Mouse (Mus musculus): ENCODE results near the gene Nefh. TPM values are rescaled to one million over a fixed set of nuclear protein-coding genes. Genes with fewer than 3 reads are reported as not detected.

Gene Nefh
- total and polyA plus RNA-seq, 3 experiments: 0.05 to 0.08 TPM; not detected in 1

DNA sequence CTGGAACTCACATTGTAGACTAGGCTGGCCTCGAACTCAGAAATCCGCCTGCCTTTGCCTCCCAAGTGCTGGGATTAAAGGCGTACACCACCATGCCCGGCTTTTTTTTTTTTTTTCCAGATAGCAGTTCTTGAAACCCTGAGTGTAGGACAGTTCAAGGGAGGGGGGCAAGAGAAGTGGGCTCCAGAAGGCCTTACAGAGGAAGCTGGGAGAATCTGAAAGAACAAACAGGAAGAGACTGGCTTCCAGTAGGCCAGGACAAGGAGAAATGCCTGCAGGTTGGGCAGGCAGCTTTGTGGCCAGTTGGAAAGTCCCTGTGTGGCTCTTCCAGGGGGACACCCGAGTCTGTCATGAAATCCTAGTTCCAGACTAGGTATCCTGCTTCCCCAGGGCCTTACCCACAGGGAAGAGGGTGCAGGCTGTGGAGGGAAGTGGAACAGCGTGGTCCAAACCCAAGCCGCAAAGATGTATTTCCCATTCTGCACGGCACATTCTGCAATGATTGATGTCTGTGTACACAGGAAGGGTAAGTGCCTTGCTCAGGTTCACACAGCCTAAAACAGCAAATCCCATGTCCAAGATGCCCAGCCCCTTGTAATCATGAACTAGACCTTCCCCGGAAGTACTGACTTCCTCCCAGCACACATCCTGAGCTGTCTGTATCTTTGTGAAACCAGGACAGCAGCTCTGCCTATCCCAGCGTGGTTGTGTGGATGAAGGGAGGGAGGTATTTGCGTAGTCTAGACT lies 26.7 kb upstream of the Nefh start:
- H3K79me2 ChIP-seq (replicated peaks; ENCODE audit: control insufficient read depth, insufficient read depth, low read length): no peaks in the 10 kb centered on the region
- H3K27me3 ChIP-seq (ENCODE audit: control insufficient read depth, insufficient read depth, low read length): no peaks in the 10 kb centered on the region
- intact Hi-C loops (cut with DNase I): loop anchor here (1.0 kb wide), 1 partner anchor 58 kb away; no protein-coding TSS in a partner anchor
- no peak overlapping the region for H3K9ac ChIP-seq (ENCODE audit: low read depth, low read length)
- no peaks in the 10 kb centered on the region for H3K36me3 ChIP-seq (ENCODE audit: control insufficient read depth, insufficient read depth, low read length)
- H3K4me1 ChIP-seq (ENCODE audit: control insufficient read depth, insufficient read depth, low read length): peaks cover 5% of the 10 kb centered on the region
- 45% methylated on average over 11 of the region's 11 CpGs for WGBS
- H3K4me3 ChIP-seq: no peak overlapping the region
- H3K27ac ChIP-seq: peak overlapping the region; percentile 41; the same call in 1 of the 2 replicates
- DNase-seq: no peak
- TF ChIP-seq POLR2A (IDR thresholded peaks at IDR 0.05; ENCODE audit: insufficient read depth, low read depth, low read length) (no peak), EP300 (IDR thresholded peaks at IDR 0.05; ENCODE audit: insufficient read depth, low read depth, low read length) (no peak), CTCF (IDR thresholded peaks at IDR 0.05) (no peak)

- Histone ChIP-seq H3K4me1 (ENCODE audit: control insufficient read depth, insufficient read depth, low read length) (peaks cover 5% of the 10 kb centered on the region), H3K4me3 (no peak overlapping the region), H3K27ac (no peak overlapping the region), H3K9ac (ENCODE audit: low read depth, low read length) (no peak overlapping the region), H3K36me3 (ENCODE audit: control insufficient read depth, insufficient read depth, low read length) (no peaks in the 10 kb centered on the region), H3K79me2 (replicated peaks; ENCODE audit: control insufficient read depth, insufficient read depth, low read length) (no peaks in the 10 kb centered on the region), H3K27me3 (ENCODE audit: control insufficient read depth, insufficient read depth, low read length) (no peaks in the 10 kb centered on the region)
- no peak for DNase-seq
- WGBS: 69% methylated on average over 2 of the region's 2 CpGs
- TF ChIP-seq POLR2A (IDR thresholded peaks at IDR 0.05; ENCODE audit: insufficient read depth, low read depth, low read length) (no peak), EP300 (IDR thresholded peaks at IDR 0.05; ENCODE audit: insufficient read depth, low read depth, low read length) (no peak), CTCF (IDR thresholded peaks at IDR 0.05) (no peak)
- intact Hi-C loops (cut with DNase I): loop anchor here (1.0 kb wide), 1 partner anchor 58 kb away; no protein-coding TSS in a partner anchor
Observed at GRCm38 (mm10) chr11:4973871-4974256, 26.0 kb upstream of the Nefh start.

DNA sequence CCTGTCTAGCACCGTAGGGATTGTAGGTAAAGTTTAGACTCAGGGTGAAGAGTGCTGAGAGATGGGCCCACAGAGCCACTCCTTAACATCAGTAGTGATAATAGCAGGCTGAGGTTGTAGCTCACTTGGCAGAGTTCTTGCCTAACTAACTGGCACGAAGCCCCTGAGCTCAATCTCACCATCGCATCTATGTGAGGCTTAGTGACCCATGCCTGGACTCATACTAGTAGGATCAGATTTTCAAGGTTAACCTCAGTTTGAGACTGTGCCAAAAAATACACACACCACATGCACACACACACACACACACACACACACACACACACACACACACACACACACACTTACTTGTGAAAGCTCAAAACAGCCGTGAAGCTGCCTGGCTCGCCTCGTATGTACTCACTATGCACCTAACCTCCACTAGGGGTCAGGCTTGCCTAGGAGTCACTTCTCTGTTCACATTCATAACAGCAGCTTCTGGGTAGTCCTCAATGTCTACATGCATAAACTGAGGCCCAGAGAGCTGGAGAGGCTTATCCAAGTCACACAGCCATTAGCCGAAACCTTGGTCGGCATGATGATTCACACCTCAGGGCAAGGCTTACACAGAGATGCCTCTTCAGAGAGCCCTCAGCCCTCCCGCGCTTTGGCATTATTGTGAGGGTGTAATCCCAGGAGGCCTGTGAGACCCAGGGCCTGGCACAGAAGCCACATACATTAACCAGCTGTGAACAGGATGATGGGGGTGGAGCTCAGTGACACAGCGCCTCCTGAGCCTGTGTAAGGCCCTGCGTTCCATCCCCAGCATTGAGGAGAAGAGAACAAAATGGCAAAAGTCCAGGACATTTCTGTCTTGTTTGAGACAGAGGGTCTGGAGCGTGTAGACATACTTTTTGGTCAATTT lies 25.4 kb upstream of the Nefh start:
- DNase-seq: peak; percentile 45 to 55
- no peak overlapping the region for H3K27ac ChIP-seq

DNA sequence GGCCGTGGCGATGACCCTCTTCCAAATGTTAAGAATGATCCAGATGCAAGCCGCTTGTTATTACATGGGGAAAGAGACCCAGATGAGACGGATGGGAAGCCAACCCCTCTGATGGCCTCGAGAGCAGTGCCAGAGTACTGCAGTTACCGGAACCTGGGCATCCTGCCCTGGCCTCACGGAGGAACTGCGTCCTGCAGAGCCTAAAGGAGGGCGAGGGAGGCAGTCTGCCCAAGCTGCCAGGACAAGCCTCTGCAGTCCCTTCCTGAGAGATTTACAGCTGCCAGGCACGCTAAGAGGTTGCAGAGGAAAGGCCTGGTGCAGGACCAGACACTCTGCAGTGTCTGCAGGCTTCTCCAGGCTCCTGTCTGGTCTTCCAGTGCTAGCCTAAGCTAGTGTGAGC lies 20.5 kb upstream of the Nefh start:
- TF ChIP-seq EP300 (IDR thresholded peaks at IDR 0.05; ENCODE audit: insufficient read depth, low read depth, low read length): no peak
- no peak for TF ChIP-seq CTCF (IDR thresholded peaks at IDR 0.05)
- no peak for TF ChIP-seq POLR2A (IDR thresholded peaks at IDR 0.05; ENCODE audit: insufficient read depth, low read depth, low read length)
- H3K79me2 ChIP-seq (replicated peaks; ENCODE audit: control insufficient read depth, insufficient read depth, low read length): no peaks in the 10 kb centered on the region
- H3K27me3 ChIP-seq (ENCODE audit: control insufficient read depth, insufficient read depth, low read length): no peaks in the 10 kb centered on the region
- H3K4me1 ChIP-seq (ENCODE audit: control insufficient read depth, insufficient read depth, low read length): no peaks in the 10 kb centered on the region; the same call in 1 of the 2 replicates
- peak in 1 of 2 experiments; percentile 49 for DNase-seq
- H3K4me3 ChIP-seq: no peak overlapping the region
- intact Hi-C loops (cut with DNase I): no loop called here
- H3K27ac ChIP-seq: no peak overlapping the region
- H3K36me3 ChIP-seq (ENCODE audit: control insufficient read depth, insufficient read depth, low read length): no peaks in the 10 kb centered on the region
- WGBS: 34% methylated on average over 10 of the region's 10 CpGs
- no peak overlapping the region for H3K9ac ChIP-seq (ENCODE audit: low read depth, low read length)

More for the DNA sequence above, 25.4 kb upstream of the Nefh start:
- H3K4me3 ChIP-seq: no peak overlapping the region
- 48% methylated on average over 13 of the region's 13 CpGs for WGBS
- TF ChIP-seq EP300 (IDR thresholded peaks at IDR 0.05; ENCODE audit: insufficient read depth, low read depth, low read length) (peak; percentile 71), CTCF (IDR thresholded peaks at IDR 0.05) (peak; percentile 85), POLR2A (IDR thresholded peaks at IDR 0.05; ENCODE audit: insufficient read depth, low read depth, low read length) (no peak)
- no peak overlapping the region for H3K9ac ChIP-seq (ENCODE audit: low read depth, low read length)
- no peaks in the 10 kb centered on the region for H3K79me2 ChIP-seq (replicated peaks; ENCODE audit: control insufficient read depth, insufficient read depth, low read length)
- H3K36me3 ChIP-seq (ENCODE audit: control insufficient read depth, insufficient read depth, low read length): no peaks in the 10 kb centered on the region
- intact Hi-C loops (cut with DNase I): no loop called here
- peaks cover 5% of the 10 kb centered on the region for H3K4me1 ChIP-seq (ENCODE audit: control insufficient read depth, insufficient read depth, low read length)
- no peaks in the 10 kb centered on the region for H3K27me3 ChIP-seq (ENCODE audit: control insufficient read depth, insufficient read depth, low read length)

GRCm38 (mm10) chr11:4967549-4967948 lies 19.7 kb upstream of the Nefh start:
- H3K79me2 ChIP-seq (replicated peaks; ENCODE audit: control insufficient read depth, insufficient read depth, low read length): no peaks in the 10 kb centered on the region
- 54% methylated on average over 2 of the region's 2 CpGs for WGBS
- H3K27me3 ChIP-seq (ENCODE audit: control insufficient read depth, insufficient read depth, low read length): no peaks in the 10 kb centered on the region
- no peaks in the 10 kb centered on the region for H3K4me1 ChIP-seq (ENCODE audit: control insufficient read depth, insufficient read depth, low read length)
- TF ChIP-seq EP300 (IDR thresholded peaks at IDR 0.05; ENCODE audit: insufficient read depth, low read depth, low read length) (no peak), CTCF (IDR thresholded peaks at IDR 0.05) (no peak), POLR2A (IDR thresholded peaks at IDR 0.05; ENCODE audit: insufficient read depth, low read depth, low read length) (no peak)
- intact Hi-C loops (cut with DNase I): no loop called here
- H3K4me3 ChIP-seq: no peak overlapping the region
- no peak overlapping the region for H3K27ac ChIP-seq
- no peak overlapping the region for H3K9ac ChIP-seq (ENCODE audit: low read depth, low read length)
- H3K36me3 ChIP-seq (ENCODE audit: control insufficient read depth, insufficient read depth, low read length): no peaks in the 10 kb centered on the region
- DNase-seq: no peak

Data from heart, adult 2 months (tissue).